Mouse (Mus musculus): ENCODE data around the gene Pfdn2. TPM values are rescaled to one million over a fixed set of nuclear protein-coding genes. Genes with fewer than 3 reads are reported as not detected.

Gene Pfdn2
- total RNA-seq, 1 experiment from 2014 or later, result 37.2 TPM

GRCm38 (mm10) chr1:171349210-171349609, 3.7 kb downstream of the Pfdn2 start:
- no peak for ATAC-seq (replicated peaks; ENCODE audit: low read depth, poor library complexity, severe bottlenecking)

GRCm38 (mm10) chr1:171355812-171356340, 10.4 kb downstream of the Pfdn2 start:
- ATAC-seq (replicated peaks; ENCODE audit: low read depth, poor library complexity, severe bottlenecking), result no peak

DNA sequence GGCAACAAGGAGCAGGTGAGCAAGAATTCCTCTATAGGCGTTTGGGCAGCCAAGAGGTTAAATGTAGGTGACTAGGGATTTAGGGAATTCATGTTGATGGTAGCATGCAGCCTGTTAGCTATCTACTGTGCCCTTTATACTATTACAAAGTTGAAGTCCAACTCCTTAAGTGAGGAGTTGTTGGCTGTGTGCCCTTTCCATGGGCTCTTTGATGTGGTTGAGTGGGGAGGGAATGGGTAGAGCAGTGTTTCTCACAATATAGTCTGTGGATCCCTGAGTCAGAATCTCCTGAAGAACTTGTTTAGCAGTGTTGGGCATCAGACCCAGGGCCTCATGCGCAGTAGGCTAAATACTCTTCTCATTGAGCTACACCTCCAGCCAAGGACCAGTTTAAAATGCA, 11.3 kb downstream of the Pfdn2 start:
- no peak for ATAC-seq (replicated peaks; ENCODE audit: low read depth, poor library complexity, severe bottlenecking)

- 0 out of 2 replicates have a peak, but pooled peaks have one; percentile 20 for ATAC-seq (replicated peaks; ENCODE audit: low read depth, poor library complexity, severe bottlenecking)
These were observed 13.0 kb downstream of the Pfdn2 start for GRCm38 (mm10) chr1:171358421-171358820.

DNA sequence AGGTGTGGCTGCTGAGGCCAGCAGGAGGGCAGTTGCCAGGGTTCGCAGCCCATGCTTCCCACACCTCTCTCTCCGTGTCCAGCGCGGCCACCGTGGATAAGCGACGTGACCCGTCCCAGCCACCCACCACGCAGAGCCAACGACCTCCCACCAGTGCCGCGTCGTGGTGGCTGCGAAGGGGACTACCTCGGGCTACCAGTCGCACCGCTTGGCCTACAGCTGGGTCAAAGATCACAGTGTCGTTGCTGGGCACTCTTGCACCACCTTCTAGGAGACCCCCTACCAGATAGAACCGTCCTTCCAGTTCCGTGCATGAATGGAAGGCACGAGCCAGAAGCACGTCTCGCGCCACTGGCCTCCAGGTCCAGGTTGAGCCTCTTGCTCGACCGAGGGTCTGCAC, 14.8 kb downstream of the Pfdn2 start:
- peak; percentile 7; the same call in 1 of the 2 replicates for ATAC-seq (replicated peaks; ENCODE audit: low read depth, poor library complexity, severe bottlenecking)

GRCm38 (mm10) chr1:171360656-171361055, 15.2 kb downstream of the Pfdn2 start, which contains the start of gene Klhdc9:
Gene Klhdc9, minus strand, starts transcription at chr1:171360798.
- peak; percentile 95 for ATAC-seq (replicated peaks; ENCODE audit: low read depth, poor library complexity, severe bottlenecking)

DNA sequence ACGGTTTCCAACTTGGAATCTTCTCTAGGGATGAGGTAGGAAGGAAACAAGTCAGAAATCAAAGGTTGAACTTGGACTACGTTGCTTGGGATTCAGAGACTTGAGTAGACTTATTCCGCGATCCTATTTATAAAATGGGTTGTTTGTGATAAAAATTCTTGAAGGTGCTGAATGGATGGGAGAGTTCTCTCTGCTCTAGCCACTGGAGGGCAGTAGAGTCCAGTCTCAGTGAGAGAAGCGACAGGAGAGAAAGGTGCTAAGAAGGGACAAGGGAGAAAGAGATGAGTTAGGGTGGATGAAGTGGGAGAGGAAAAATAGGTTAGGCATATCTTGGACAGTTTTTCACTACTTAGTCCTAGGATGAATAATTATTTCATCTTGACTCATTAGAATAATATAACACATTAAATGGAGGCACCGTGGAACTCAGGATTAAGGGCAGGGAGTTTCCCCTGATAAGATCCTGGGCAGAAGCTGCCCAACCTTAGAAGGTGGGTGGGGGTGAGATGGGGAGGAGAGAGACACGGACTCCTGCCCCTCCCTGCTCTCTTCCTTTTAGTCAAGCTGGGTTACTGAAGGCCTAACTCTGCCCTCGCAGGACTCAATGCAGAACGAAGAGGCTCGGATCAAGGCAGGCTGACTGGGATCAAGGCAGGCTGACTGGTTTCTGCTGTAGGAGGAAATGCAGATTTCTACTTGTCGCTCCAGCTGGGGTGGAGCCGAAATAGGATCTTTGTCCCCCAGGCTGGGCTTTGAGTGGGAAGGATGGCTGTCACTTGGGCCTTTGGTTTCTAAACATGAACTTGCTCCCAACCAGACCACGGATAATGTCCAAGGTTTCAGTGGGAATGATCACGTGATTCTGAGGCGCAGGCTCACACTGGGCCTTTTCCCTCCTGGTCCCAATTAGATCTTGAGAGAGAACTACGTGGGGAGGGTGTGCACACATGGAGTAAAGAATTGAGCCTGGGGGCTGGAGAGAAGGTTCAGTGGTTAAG, 15.9 kb downstream of the Pfdn2 start:
- ATAC-seq (replicated peaks; ENCODE audit: low read depth, poor library complexity, severe bottlenecking), result peak; percentile 67

GRCm38 (mm10) chr1:171365934-171366333, 20.5 kb downstream of the Pfdn2 start:
- ATAC-seq (replicated peaks; ENCODE audit: low read depth, poor library complexity, severe bottlenecking), result no peak

DNA sequence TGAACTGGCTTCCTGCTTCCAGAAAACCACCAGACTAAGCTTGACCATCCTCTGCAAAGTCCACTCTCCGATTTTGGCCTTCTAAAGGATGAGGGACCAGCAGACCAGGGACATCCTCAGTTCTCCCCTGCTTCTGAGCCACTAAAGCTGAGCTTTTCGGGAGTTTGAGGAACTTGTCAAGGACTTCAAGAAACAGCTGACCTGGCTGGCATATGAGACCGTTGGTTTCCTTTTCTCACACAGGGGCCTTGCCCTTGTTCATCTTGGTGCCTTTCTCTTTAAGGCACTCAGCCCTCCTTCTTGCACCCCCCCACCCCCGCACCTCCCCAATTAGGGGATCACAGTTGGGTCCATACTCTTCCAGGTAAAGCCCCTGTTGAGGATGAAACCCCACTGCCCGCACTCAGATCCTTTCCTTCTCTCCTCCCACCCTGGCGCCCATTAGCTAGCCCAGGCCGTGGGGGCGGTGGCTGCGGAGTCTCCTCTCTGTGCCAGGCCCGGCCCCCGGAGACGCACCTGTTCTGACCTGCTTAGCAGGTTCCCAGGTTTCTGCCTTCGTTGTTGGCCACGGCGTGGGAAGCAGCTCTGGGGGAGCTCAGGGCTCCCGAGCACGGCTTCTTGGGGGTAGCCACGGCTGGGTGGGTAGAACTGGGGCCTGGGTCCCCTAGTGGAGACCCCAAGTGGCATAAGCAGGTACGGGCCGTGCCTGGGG, 24.5 kb downstream of the Pfdn2 start, which contains the start of gene Nectin4:
Gene Nectin4, plus strand, starts transcription at position 255 of the 712 bp plus-strand sequence.
- ATAC-seq (replicated peaks; ENCODE audit: low read depth, poor library complexity, severe bottlenecking), result peak; percentile 66

GRCm38 (mm10) chr1:171372880-171373279, 27.4 kb downstream of the Pfdn2 start:
- no peak for ATAC-seq (replicated peaks; ENCODE audit: low read depth, poor library complexity, severe bottlenecking)

DNA sequence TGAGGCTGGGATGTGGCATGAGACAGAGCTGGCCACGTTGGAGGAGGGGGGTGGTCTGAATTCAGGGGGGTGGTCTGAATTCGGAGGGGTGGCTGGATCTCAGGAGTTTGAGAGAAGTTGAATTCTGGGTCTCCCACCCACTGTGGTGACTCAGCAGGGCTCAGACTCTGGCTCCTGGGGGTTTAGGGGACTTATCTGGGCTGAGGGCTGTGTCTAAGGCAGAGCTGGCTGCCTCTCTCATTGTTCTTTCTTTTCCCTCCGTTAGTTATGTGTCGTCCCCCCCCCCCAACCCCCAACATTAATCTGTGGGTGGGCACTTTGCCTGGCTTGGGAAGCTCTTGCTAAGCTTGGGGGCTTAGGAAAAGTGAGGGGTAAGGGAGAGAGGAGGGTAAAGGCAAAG, 28.5 kb downstream of the Pfdn2 start:
- no peak for ATAC-seq (replicated peaks; ENCODE audit: low read depth, poor library complexity, severe bottlenecking)

GRCm38 (mm10) chr1:171375646-171376097, 30.2 kb downstream of the Pfdn2 start:
- peak; percentile 42 for ATAC-seq (replicated peaks; ENCODE audit: low read depth, poor library complexity, severe bottlenecking)

DNA sequence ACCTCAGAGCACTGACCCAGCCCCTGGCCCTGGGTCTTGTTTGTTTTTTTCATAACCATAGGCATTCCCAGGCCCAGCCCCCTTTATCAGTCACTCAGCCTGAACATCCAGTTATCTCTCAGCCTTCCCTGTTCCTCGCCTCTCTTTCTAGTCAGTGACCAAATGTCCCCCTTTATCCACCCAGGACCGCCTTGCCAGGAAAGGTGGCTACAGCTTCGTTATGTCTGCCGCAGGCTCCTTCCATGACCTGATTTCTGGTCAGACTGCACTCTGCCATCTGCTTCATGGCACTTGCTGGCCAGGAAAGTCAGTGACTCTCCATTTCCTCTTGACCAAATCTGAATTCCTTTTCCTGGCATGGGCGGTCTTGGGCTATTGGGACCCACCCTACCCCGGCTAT, 32.8 kb downstream of the Pfdn2 start:
- no peak for ATAC-seq (replicated peaks; ENCODE audit: low read depth, poor library complexity, severe bottlenecking)

DNA sequence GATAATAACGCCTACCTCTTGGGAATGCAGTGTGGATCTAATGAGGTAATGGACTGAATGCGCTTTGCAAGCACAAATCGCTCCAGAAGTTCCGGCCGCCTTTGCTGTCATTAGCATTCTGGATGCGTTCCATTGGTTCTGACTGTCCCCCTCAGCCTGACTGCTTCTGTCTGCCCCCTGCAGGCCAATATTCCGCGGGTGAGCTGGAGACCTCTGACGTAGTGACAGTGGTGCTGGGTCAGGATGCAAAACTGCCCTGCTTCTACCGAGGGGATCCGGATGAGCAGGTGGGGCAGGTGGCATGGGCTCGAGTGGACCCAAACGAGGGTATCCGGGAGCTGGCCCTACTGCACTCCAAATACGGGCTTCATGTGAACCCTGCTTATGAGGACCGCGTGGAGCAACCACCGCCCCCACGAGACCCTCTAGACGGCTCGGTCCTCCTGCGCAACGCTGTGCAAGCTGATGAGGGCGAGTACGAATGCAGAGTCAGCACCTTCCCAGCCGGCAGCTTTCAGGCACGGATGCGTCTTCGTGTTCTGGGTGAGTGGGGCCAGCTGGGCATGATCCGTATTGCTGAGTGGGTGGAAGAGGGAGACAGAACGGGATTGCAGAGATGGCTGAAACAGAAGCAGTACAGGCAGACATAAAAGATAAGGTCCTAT, 34.6 kb downstream of the Pfdn2 start:
- peak; percentile 88 for ATAC-seq (replicated peaks; ENCODE audit: low read depth, poor library complexity, severe bottlenecking)

DNA sequence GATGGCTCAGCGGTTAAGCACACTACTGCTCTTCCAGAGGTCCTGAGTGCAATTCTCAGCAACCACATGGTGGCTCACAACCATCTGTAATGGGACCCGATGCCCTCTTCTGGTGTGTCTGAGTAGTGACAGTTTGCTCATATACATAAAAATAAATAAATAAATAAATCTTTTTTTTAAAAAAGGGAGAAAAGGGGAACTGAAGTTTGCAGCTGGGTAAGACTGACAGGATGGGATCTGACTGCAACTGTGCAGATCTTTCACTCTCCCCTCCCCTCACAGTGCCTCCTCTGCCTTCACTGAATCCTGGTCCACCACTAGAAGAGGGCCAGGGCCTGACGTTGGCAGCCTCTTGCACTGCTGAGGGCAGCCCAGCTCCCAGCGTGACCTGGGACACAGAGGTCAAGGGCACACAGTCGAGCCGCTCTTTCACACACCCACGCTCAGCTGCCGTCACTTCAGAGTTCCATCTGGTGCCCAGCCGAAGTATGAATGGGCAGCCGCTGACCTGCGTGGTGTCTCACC, 36.7 kb downstream of the Pfdn2 start:
- ATAC-seq (replicated peaks; ENCODE audit: low read depth, poor library complexity, severe bottlenecking), result peak; percentile 40

DNA sequence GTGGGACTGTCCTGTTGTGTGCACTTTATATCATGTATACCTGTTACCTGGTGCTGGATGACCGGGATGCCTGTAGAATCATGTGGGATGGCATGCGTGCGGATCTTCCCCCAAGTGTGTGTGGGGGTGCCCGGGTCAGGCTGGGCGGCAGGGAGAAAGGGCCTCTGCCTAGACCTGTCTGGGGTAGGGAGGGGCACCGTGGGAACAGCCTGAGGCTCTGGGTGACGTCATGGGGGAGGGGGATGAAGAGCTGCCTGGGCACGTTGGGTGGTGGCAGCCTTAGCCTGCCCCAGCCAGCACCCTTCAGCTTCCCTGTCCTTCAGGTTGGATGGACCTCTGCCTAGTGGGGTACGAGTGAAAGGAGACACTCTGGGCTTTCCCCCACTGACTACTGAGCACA, 38.9 kb downstream of the Pfdn2 start:
- ATAC-seq (replicated peaks; ENCODE audit: low read depth, poor library complexity, severe bottlenecking), result no peak

- ATAC-seq (replicated peaks; ENCODE audit: low read depth, poor library complexity, severe bottlenecking), result no peak
These were observed 39.7 kb downstream of the Pfdn2 start for GRCm38 (mm10) chr1:171385171-171385570.

DNA sequence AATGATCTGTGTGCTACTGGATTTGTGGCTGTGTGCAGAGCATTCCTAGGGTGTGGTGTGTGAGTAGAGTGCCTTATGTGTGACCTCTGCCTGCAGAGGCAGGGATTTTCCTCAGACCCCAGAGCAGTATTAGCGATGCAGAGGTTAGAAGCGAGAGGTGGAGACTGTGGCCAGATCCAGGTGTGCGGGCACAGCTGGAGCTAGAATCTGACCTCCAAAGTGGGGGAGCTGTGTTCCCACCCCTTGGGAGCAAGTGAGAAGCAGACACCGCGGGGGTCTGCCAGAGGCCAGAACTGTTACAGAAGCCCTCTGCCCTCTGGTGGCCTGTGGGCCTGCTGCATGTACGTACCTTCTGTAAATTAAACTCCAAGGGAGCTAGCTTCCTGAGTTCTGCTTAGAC, 41.6 kb downstream of the Pfdn2 start:
- no peak for ATAC-seq (replicated peaks; ENCODE audit: low read depth, poor library complexity, severe bottlenecking)

DNA sequence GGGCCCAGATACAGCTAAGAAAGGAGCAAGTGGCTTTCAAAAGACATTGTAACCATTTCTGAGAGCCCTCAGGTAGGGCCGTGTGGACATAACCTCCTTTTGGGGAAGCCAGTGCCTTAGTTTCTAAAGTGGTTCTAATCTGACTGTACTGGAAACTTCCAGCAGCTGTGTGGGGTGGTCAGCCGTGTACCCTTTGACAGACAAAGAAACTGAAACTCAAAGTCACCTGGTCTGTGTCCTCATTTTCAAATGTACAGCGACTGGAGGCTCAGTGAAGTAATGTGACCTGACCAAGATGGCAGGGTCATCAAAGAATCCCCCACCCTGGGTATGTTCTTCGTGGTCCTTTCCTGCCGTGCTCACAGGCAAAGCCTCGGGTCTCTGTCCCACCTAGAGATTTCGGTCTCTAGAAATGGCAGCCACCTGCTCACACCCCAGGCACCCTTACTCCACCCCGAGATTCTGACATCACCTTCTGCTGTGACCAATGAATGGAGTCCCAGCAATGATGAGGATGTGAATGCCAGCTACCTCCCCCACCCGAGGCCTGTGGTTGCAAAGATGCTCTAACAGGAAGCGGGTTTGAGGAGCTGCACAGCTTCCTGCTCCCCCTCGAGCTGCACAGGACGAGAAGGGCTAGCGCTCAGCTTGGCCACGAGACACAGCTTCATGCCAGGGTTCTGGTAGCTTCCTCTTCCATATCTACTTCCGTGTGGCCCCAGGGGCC, 43.1 kb downstream of the Pfdn2 start, which contains the start of gene Arhgap30:
Gene Arhgap30, plus strand, starts transcription at position 579 of the 727 bp plus-strand sequence.
- ATAC-seq (replicated peaks; ENCODE audit: low read depth, poor library complexity, severe bottlenecking), result peak; percentile 83

Data from common myeloid progenitor, adult 5-6 weeks (primary cell).